Mouse (Mus musculus): ENCODE measurements around the gene Tob2.
A peak's percentile ranks its signal among the peaks of the same experiment; 100 is the strongest.

The Tob2 gene

DNA sequence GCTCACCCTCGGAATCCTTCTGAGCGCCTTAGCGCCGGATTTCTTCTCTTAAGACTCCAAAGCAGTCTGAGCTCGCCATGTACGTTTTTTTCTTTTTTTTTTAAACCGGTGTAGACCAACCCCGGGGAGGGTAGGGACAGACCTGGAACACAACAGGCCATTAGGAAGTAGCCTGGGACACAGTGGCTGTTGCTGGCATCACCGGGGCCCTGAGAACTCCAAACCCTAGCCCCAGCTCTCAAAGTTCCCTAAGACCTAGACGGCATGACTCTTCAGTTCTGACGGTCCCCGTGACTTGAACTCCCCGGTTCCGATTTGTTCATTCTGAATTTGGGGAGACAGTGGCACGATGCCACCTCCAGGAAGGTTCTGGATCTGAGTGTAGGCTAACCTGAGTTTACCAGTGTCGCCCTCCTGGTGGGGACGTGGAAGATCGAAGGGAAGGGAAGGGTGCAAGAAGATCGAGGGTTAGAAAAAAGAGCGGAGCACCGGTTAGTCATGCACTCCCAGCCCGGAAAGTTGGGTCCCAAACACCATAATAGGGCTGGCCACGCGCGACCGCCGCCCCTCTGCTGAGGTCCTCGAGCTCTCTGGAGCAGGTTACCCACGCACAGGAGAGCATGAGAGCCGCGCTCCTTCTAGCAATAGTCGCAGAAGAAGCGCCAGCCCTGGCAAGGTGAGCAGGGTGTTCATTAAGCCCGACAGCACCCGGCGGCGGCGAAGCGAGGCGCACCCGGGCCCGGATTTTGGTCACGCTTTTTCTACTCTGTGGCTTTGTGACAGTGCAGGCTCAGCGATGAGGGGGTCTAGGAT, at the start of gene Tob2:
Tob2 (minus strand) TSS at position 280 of the 813 bp plus-strand sequence.
- DNase-seq, result peak; percentile 79

DNA sequence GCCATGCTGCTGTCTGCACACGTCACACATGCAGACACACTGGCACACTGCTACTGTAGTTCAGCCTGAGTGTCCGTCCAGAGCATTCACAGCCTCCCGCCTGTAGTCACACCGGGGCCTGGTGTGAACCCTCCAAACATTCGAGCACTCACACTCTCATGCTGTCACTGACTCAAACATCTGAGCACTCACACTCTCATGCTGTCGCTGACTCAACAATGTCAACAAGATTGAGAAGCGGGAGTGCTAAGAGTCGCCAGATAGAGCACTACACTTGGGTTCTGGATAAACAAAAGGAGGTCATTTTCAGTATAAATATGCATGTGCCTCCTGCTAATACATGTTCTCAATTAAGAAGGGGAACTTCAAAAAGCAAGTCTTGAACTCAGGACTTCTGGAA, 49.4 kb upstream of the Tob2 start:
- DNase-seq, result no peak

DNA sequence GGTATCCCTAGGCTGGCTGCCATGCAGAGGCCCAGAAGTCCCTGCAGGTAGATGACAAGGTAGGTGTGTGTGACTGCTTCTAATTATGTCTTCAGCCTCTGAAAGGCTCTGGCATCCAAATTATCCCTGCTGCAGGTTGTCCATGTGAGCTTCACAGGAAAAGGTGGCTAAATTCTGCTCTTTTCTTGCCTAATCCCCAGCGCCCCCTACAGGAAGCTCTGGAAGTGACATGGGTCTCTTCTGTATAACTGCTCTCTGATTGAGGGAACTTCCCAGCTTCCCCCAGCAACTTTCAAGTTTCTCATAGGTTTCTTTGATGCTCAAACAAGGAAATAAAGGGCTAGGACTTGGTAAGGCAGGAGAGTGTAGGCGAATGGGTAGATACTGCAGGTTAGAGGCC, 46.3 kb upstream of the Tob2 start:
- DNase-seq, result peak; percentile 65

DNA sequence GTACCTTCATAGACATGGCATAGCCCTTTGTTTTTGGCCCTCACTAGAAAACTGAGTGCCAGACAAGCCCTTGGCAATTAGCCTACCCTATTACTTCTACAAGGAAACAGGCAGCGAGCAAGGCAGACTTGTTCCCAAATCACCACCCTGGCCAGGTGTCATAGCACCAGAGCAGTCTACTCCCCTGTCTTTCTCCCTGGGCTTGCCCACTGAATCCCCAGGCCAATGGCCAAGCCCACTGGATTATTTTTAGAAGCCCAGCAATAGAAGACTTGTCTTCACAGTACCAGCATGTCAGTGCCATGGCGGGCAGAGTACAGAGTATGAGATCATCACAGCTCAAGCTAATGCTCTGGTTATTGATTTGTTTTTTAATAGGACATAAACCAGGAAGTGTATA, 40.2 kb upstream of the Tob2 start:
- DNase-seq, result no peak

- DNase-seq, result no peak
Measured at GRCm38 (mm10) chr15:81897607-81898285, 39.1 kb upstream of the Tob2 start.

DNA sequence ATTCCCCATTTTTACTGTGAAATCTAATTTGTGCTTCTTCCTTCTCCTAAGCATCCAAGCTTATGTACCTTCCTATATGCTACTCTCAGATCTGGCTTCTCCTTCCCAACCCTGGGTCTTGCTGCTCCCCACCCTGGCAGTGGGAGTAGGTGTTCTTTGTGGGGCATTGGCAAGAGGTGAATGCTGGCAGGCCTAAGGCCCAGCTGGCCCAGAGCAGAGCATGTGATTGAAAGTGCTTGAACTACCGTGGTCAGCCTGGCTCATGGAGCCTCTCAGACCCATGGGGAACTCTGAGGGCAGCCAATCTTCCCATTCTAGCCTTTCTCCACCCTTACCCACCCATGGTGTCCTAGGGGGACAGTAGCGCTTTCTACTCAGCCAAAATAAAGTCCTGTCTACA, 37.8 kb upstream of the Tob2 start:
- no peak for DNase-seq

DNA sequence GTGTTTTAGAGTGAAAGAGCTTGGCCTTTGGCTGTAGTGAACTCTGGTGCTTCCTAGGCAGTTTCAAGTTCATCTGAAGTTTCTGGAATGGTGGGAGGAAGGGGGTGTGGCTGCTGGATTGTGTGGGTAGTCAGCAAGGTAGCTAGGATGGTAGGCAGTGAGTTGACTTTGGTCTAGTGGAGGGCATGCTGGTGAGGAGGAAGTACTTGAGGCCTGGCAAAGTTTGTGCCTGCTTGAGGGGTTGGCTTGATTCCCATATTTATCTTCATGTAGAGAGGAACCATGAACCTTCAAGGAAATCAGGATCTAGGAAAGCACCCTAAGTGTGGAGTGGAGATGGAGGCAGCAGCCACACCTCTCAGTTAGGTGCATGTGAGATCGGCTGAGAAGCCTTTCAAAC, 35.4 kb upstream of the Tob2 start:
- DNase-seq, result no peak

DNA sequence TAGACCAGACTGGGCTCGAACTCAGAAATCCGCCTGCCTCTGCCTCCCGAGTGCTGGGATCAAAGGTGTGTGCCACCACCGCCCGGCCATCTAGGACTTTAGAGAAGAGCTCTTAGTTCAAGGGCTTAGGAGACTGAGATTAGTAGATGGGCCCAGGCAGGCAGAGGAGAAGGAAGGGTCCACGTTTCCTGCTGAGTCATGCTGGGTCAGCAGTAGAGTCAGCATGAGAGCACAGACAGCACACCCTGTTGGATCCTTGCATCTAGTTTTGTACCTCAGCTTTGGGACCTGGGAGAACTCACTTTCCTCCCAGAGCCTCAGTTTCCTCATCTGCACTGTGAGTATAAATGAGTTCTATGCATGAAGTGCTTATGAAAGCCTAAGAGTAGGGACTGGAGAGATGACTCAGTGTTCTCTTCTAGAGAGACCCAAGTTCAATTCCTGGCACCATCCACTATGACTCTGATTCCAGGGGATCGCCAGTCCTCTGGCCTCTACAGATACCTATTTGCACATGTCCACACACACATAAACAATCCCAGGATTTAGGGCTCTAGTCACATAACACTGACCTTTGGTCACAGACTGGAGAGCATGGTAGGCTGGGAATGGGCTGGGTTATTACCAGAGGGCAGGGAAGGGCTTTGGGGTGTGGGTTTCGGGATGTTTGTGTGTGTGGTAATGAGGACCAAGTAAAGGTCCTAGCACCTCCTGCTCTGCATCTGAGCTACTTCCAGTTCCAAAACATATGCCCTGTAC, 33.4 kb upstream of the Tob2 start:
- DNase-seq, result no peak

DNA sequence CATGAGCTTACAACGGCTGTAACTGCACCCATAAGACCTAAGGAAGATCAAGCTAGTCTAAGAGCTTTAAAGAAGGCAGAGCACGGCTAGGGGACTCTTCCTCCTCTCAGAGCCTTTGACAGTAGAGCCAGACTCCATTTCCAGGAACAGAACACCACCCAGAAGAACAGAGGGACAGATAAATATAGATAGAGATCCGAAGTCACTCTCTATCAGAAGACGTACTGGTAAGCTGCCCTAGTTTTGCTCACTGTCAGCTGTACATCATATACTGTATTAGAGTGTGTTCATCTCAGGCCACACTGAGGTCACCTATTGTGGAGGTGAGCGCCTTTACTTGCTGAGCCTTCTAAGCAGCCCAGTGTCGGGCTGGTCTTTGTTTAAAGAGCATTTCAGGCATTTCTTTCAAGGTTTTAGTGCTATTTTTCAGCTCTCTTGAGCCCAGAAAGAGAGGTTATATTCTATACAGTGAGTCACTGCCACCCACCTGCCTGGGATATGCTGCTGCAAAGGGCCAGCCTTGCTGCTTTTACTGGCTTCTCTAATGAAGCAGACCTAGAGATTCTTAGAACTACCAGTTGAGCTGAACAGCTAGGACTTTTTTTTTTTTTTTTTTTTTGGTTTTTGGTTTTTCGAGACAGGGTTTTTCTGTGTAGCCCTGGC, 32.7 kb upstream of the Tob2 start:
- DNase-seq, result no peak

- peak; percentile 54 for DNase-seq
Measured at GRCm38 (mm10) chr15:81889175-81889574, 30.6 kb upstream of the Tob2 start.

DNA sequence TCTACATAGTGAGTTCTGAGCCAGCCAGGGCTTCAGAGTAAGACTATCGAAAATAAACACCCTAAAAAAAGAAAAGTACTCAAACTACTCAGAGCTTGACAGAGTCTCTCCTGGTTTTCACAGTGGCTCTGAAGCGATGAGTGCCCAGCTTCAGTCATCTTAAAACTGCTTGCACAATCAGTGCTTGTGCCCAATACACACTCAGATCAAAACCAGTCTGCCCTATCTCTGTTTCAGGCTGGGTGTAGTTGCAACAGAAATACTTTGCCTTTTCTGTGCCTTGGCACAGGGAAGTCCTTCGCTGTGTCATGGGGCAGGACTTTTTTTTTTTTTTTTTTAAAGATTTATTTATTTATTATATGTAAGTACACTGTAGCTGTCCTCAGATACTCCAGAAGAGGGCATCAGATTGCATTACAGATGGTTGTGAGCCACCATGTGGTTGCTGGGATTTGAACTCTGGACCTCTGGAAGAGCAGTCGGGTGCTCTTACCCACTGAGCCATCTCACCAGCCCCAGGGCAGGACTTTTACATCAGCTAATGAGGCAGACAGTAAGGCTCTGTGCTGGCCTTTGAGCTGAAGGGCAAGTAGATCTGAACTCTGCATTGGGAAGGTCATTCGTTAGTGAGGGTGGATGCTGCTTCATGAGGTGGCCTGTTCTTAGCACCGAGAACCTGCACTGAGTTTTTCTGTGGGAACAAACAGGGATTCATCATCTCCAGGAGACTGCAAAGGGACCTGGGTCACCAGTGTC, 28.4 kb upstream of the Tob2 start:
- no peak for DNase-seq

DNA sequence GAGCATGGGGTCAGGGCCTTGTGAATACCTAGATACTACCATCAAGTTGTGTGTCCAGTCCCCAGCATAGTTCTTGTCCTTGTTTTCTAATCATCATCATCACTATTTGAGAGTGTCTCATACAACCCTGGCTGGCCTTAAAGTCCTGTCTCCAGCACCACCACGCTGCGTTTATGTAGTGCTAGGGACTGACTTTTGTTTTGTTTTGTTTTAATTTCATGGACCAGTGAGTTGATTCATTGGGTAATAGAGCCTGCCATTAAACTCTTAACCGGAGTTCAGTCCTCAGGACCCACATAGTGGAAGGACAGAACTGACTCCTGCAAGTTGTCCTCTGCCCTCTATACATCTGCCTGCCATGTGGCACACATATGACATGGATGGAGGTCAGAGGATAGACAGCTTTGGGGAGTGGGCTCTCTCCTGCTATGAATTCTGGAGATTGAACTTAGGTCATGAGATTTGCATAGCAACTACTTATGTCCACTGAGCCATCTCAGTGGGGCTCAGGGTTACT, 26.9 kb upstream of the Tob2 start:
- DNase-seq, result no peak

GRCm38 (mm10) chr15:81882348-81882747, 23.8 kb upstream of the Tob2 start:
- DNase-seq, result no peak

DNA sequence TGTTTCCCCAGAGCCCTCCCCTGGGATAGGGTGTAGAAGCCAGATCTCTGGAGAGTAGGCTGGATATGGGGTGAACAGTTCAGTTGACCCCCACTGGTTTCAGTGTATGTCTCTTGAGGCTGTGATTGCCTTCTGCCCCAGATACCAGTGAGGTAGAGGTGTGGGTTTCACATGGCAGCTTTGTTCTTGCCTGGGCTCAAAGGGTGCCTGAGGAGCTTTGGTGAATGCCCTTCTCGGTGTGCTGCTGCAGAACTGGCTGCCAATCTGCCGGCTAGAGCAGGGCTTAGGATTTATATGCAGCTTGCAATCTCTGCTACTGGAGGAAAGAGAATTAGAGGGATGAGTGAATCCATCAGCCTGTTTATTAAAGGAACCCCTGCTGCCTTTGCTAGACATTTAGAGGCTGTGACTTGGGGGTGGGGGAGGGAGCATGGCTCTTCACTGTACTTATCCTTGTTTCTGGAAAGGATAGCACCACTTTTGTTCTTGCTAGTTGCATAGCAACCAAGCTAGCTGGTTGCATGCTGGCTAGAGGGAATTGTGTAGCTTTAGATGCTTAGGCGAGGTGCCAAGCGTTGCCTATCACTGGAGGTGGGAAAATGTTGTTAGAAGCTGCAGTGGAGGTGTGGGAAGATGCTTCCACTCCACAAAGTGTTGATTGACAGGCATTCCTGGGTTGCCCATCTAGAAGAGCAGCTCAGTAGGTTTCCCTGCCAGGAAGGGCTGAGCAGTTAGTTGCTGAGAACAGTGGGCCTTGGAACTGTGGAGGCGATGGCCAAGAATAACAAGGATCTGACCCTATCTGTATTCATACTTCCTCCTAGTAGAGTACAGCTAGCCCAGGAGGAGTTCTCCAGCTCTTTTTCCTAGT, 21.2 kb upstream of the Tob2 start:
- DNase-seq, result no peak

DNA sequence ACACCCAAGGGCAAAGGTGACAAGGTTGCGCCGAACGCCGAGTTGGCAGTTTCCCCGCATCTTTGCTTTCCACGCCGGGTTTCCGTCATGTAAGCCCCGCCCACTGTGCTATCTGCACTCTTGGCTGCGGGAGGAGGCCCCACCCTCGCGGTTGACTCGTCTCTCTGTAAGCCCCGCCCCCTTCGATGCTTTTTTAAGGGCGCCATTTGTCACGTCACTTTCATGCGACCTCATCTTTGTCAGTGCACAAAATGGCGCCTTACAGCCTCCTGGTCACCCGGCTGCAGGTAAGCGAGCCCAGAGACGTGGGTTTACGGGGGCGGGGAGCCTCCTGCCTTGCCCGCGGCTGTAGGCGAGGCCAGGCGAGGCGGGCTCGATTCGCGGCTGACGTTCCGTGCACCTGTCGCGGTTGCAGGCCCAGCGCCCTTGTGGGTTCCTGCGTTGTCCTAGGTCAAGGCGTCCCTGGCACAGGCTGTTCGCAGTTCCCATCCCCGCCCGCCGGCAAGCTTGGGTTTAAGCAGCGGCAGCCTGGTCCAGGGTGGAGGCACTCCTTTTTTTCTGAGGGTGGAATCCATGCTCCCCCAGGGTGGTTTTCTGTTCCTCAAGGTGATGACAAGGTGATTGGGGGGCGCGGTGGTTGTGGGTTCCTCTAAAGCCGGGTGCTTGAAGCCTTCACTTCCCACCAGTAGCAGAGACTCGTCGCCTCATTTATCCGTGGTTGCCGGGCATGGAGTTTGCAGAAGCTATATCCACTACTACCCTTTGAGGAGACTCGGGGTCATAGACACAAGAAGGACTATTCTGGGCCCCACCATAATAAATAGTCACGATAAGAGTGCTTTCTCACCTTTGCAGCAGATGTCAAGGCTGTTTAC, 13.9 kb upstream of the Tob2 start, which contains the start of gene Aco2:
Aco2 (plus strand) TSS at position 48 of the 875 bp plus-strand sequence.
- peak; percentile 99 for DNase-seq

DNA sequence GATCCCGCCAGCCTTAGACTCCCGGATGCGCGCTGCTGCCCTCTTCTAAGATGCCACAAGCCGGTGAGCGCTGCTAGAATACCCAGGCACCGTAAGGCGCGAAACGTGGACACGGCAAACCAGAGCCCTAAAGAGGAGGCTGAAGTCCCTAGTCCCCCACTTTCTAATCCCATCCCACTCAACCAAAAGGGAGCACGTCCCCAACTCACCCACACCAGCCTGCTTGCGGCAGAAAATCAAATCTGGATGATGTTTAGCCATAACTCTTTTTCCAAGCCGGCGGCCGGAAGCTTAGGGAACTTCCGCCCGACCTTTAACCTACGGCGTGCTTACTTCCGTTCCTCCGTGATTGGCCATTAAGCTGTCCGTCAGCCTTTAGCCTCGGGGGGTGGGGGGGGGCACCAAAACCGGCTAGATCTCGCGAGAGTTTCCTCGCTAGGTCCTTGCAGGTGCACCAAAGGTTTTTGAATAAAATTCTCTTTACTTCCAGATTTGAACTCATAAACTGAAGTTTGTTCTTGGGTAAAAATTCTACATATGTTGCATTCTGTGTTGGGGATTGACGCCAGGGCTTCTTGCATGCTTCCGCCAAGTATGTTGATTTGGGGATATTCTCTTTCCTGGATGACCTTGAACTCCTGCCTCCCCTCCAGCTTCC, 13.1 kb upstream of the Tob2 start, which contains the start of gene Phf5a:
Phf5a (minus strand) TSS at position 308 of the 658 bp plus-strand sequence.
- DNase-seq, result no peak

GRCm38 (mm10) chr15:81869985-81870384, 11.4 kb upstream of the Tob2 start:
- DNase-seq, result no peak

- no peak for DNase-seq
Measured at GRCm38 (mm10) chr15:81864238-81864637, 5.6 kb upstream of the Tob2 start.

GRCm38 (mm10) chr15:81860471-81861135, 2.0 kb upstream of the Tob2 start:
- DNase-seq, result peak; percentile 48
